23 mouse cellular contexts compared by ENCODE assay signal in the genomic region with DNA sequence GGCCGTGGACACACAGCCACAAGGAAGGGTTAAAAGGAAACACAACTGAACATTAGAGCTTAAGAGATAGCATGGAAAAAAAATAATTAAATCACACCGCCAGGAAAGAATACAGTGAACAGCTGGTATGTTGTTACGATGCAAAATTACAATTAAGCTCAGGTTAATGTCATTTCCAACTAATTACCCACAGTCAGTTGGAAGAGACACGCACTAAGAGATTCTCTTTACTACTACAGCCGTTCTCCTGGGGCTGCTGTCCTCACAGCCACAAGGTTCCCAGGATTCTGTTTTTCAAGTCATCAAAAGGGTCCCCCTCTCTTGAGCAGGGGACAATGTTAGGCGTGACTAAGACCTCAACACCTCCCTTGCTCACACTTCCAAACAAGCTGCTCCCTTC.
"Had no signal": no experiment of that assay in that cellular context is flagged by ENCODE, and none has a peak within 500 bp of the region (broad histone marks: within the 10 kb centered on the region; RNA-seq: fewer than 3 reads in every experiment).

No protein-coding gene starts in this region.

- ATAC-seq: hindbrain, postnatal 0 days; intestine, embryonic 16.5 days had no signal

- H3K27me3 ChIP-seq: heart, embryonic 13.5 days; heart, embryonic 15.5 days; kidney, embryonic 15.5 days; limb, embryonic 13.5 days; limb, embryonic 15.5 days had no signal

- H3K36me3 ChIP-seq: heart, embryonic 13.5 days; heart, embryonic 15.5 days; kidney, embryonic 15.5 days; limb, embryonic 13.5 days; limb, embryonic 15.5 days had no signal

- H3K4me2 ChIP-seq: heart, embryonic 11.5 days; heart, embryonic 13.5 days; heart, embryonic 15.5 days; hindbrain, embryonic 14.5 days; kidney, embryonic 15.5 days; limb, embryonic 13.5 days; limb, embryonic 15.5 days had no signal

- DNase-seq: gastrocnemius, postnatal 14 days; gastrocnemius, postnatal 36 days; heart, adult 2 months; heart, postnatal 14 days; heart, postnatal 36 days; kidney, adult 11 months; kidney, adult 2 months; kidney, adult 9 months; kidney, postnatal 14 days; kidney, postnatal 36 days; layer of hippocampus, adult 9-11 months; layer of hippocampus, postnatal 36 days; left cerebral cortex, postnatal 4 days had no signal

- H3K27ac ChIP-seq: heart, adult 2 months; heart, embryonic 13.5 days; heart, embryonic 15.5 days; hindbrain, embryonic 14.5 days; hindbrain, postnatal 0 days; kidney, embryonic 15.5 days; kidney, postnatal 0 days; limb, embryonic 13.5 days; limb, embryonic 15.5 days had no signal

- H3K9me3 ChIP-seq: heart, embryonic 13.5 days; heart, embryonic 15.5 days; kidney, embryonic 15.5 days; limb, embryonic 13.5 days; limb, embryonic 15.5 days had no signal

- H3K9ac ChIP-seq: heart, embryonic 13.5 days; heart, embryonic 15.5 days; hindbrain, embryonic 14.5 days; kidney, embryonic 15.5 days; limb, embryonic 13.5 days; limb, embryonic 15.5 days had no signal

- H3K4me3 ChIP-seq: heart, adult 2 months; heart, embryonic 13.5 days; heart, embryonic 15.5 days; kidney, embryonic 15.5 days; limb, embryonic 13.5 days; limb, embryonic 15.5 days had no signal
